Mouse (Mus musculus) layer of hippocampus, postnatal 25 days (tissue): ENCODE data around the gene Eloa. TPM values are rescaled to one million over a fixed set of nuclear protein-coding genes. Genes with fewer than 3 reads are reported as not detected.
"Not testable (repeated sequence)": the region's sequence is repeated elsewhere in the genome, so short reads cannot be mapped to it uniquely, and the experiment has no call there.

ENCODE experiments used
- DNase-seq, 2 experiments: peaks; one replicate each; pipeline ENCODE4 v3.0.0; 2022; ENCODE audit warnings: mixed read lengths in 2 of 2, low spot score in 1 of 2; ENCODE audit errors: extremely low spot score in 1 of 2
- total RNA-seq, 2 experiments: library from RNA; stranded (reverse); gene quantifications; 2 replicates each; pipeline ENCODE4 v1.2.3; 2021

The Eloa gene
- total RNA-seq, 2 experiments from 2014 or later: 31.3 to 31.4 TPM

- no peak for DNase-seq
Observed at GRCm38 (mm10) chr4:135985769-135986168, 35.8 kb downstream of the Eloa start.

- no peak for DNase-seq
Observed at GRCm38 (mm10) chr4:135985193-135985592, 36.4 kb downstream of the Eloa start.

- no peak for DNase-seq
Observed at GRCm38 (mm10) chr4:135984556-135984955, 37.0 kb downstream of the Eloa start.

DNA sequence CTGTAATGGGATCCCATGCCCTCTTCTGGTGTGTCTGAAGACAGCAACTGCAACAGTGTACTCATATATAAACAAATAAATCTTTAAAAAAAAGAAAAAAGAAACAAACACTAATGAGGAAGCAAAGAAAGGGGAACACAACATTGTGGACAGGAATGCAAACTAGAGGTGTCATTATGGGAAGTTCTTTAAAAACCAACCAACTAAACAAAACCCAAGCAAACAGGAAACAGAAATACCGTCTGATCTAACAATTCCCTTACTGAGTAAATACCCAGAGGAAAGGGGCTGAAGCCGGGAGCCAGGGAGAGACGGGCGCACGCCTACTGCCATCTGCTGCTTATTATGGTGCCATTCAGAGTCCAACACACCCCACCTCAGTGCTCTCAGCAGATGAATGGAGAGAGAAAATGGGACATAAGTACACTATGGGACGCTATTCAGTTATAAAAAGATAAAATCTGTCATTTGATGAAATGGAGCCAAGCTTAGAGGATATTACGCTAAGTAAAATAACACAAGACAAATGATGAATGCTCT, 40.0 kb downstream of the Eloa start:
- peak in 1 of 2 experiments; percentile 60 for DNase-seq

DNA sequence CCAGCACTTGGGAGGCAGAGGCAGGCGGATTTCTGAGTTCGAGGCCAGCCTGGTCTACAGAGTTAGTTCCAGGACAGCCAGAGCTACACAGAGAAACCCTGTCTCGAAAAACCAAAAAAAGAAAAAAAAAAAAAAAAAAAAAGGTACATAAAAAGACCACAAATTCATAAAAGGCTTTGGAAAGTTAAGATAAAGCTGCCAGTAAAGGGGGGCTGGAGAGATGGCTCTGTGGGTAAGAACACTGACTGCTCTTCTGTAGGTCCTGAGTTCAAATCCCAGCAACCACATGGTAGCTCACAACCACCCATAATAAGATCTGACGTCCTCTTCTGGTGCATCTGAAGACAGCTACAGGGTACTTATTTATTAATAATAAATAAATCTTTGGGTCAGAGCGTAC, 41.3 kb downstream of the Eloa start:
- not testable (repeated sequence) for DNase-seq

DNA sequence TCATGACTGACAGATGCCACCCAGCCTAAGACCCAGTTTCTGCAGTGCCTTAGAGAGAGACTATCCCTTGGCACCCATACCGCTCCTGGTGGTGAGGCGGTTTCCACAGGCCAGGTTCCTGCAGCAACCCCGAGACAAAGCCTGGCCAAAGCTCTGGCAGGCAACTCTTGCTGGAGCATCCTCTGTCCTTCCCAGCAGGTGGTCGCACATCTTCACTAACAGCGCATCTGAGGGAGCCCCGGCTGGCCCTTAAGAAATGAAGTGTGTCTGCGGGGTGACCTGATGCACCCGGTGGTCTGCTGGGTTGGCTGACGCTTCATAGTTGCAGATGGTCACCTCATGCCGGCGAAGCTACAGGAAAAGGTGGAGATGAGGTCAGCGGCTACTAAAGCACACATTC, 45.4 kb downstream of the Eloa start:
- no peak for DNase-seq

DNA sequence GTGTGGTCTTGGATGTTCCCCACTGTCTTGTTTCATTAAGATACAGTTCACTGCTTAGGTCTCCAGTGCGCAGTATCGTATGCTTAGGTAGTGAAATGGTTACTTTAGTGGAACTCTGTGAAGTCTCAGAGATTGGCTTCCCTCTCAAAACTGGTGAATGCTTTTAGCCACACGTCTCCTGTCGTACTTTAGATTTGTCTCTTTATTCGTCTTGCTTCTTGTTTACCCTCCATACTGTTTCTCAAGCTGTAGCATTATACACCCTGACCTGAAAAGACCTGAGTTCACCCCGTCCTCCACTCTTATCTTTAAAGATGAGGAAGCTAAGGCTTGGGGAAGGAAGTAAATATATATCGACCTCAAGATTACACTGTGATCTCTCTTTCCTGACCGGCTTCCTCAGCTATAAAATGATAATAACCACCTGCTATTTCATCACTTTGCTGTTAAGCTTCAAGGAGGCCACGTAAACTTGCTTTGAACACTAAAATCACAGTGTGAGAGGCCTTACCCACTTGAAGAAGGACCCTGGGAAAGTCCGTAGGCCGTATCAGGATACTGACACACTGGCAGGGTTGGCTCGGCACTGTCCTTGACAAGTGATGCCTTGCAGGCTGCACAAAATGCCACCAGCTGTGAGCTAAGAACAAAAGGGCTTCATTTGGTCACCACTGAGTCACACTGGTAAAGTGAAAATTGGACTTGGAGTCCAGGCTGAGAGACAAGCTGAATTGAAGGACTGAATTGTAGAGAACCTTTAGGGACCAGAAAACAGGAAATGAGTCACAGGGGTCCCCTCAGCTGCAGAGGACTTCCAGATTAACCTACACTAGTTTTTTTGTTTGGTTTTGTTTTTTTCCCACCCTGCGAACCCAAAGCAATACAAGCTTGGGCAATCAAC, 48.4 kb downstream of the Eloa start:
- DNase-seq: no peak

DNA sequence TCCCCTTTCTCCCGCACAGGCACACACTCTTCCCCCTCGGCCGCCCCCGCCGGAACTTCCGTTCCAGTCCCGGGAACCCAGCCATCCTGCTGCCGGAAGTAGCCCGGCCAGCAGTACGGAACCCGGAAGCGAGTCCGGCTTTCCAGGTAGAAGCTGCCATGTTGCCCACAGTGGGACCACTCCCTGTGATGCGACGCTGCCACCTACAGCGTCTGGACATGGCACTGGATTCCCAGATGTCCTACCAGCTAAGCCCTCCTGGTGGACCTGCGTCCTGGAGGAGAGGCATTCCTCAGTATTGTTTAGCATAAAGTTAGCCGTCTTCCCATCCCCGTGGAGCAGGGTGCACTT, 49.0 kb downstream of the Eloa start, which contains the start of gene Lypla2:
Gene Lypla2, minus strand, starts transcription at position 71 of the 351 bp plus-strand sequence.
- peak; percentile 76 to 82 for DNase-seq

DNA sequence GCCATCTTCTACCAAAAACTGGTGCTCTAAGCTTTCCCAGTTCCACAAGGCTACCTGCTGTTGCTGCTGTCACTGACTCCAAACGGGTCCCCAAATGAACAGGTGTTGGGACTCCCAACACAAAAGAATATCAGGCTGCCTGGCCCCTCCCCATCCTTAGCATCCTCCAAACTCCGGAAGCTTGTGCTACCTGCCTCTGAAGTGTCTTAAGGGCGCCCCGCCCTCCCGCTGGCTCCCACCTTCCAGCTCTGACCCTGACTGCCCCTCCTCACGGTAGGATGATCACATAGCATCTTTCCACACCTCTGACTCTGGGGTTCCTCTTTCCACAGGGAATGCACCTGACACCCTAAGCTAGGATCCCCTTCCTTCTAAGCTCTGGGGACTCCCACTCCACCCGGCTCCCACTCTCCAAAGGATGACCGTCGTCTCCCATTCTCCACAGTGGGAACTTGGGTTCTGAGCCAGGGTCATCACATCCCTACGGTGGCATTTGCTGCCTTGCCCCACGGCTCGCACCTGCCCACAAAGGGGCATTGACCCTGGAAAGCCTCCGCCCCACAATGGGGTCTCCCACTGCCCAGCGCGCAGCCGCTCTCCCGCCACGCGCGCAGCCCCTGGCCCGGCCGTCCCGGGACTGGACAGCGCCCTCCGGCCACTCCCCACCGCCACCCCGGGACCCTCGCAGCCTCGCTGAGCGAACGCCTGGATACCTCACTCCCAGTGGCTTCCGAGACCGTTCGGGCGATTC, 49.6 kb downstream of the Eloa start:
- no peak for DNase-seq

DNA sequence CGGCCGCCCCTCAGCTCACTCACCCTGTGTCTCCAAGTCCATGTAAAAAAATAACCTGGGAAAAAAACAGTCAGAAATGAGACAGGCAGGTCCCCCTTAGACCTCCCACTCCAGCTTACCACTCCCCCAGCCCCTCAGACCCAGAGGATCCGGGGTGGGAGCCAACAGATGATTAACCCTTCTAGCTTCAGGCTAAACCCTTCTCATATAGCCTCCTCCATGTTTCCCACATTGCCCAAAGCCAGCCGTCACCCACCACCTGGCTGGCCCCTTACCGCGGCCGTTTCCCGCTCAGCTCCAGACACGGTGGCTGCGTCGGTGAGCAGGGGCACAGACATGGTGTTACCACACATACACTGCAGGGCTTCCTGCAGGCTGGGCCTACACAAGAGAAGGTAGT, 51.0 kb downstream of the Eloa start:
- DNase-seq: no peak

- no peak for DNase-seq
Observed at GRCm38 (mm10) chr4:135969070-135969750, 52.4 kb downstream of the Eloa start.

- no peak for DNase-seq
Observed at GRCm38 (mm10) chr4:135968271-135968869, 53.2 kb downstream of the Eloa start.

- no peak for DNase-seq
Observed at GRCm38 (mm10) chr4:135967086-135967760, 54.3 kb downstream of the Eloa start.

DNA sequence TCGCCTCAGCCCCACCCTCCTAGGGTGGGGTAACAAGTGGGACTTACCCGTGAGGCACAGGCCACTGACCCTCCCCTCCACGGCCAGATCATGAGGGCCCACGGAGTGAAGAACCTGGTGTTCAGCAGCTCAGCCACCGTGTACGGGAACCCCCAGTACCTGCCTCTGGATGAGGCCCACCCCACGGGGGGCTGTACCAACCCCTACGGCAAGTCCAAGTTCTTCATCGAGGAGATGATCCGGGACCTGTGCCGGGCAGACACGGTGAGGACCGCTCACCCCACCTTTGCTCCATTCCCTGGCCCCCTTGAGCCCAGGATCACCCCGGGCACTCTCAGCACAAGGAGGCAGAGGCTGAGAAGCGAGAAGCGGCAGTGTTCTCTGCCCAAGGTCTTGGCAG, 55.3 kb downstream of the Eloa start:
- no peak for DNase-seq

DNA sequence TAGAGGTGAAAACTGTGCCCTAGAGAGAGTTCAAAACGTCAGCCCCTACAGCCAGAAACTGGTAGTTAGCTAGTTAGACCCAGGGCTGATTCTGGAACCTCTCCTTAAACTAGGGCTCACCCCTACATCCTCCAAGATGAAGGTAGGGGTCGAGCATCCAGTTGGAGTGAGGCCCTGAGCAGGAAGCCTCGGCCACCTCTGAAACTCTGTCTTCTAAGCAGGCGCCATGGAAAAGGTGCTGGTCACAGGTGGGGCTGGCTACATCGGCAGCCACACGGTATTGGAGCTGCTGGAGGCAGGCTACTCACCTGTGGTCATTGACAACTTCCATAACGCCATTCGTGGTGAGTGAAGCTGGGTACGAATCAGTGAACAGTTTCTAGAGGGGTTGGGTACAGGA, 56.5 kb downstream of the Eloa start:
- no peak for DNase-seq

DNA sequence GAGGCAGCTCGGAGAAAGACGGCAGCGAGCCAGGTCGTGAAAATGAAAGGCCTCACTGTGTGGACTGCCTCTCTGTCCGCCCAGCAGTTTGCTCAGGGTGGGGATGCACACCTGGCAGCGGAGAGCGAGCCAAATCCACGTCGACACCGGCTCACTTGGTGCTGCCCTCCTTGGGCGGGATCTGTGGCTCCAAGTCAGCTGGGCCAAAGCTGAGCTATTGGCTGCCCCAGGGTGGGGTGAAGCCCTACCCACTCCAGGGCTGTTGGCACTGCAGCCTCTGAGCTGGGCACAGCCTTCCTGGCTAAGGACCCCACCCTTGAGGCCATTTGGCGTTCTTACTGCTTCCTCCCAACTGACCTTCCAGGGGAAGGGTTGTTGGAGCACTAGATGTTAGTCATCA, 57.1 kb downstream of the Eloa start:
- DNase-seq: peak in 1 of 2 experiments; percentile 40

- peak; percentile 87 to 88 for DNase-seq
Observed at GRCm38 (mm10) chr4:135963457-135964193, 57.9 kb downstream of the Eloa start, which contains the start of gene Gale. Gene Gale (plus strand): TSS chr4:135963727.

- no peak for DNase-seq
Observed at GRCm38 (mm10) chr4:135962946-135963345, 58.6 kb downstream of the Eloa start.

- no peak for DNase-seq
Observed at GRCm38 (mm10) chr4:135962198-135962597, 59.4 kb downstream of the Eloa start.
